Mouse (Mus musculus): ENCODE measurements around the gene Abcc3.

DNA sequence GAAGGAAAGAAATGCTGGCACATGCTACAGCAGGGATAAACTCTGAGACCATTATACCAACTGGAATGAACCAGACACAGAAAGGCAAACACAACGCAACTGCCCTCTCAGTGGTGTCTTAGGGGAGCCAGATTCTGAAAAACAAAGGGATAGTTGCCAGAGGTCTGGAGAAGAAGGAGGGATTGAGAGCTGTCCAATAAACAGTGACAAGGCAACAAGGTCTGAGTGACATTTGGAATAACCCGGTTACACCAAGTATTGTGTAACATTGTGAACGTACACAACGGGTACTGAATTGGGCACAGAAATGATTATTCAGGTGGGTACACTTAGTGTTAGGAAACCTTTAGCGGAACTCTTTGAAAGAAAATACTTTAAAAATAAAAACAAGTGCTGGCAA is 30.7 kb downstream of the Abcc3 start:
- TF ChIP-seq POLR2A (IDR thresholded peaks at IDR 0.05; ENCODE audit: borderline replicate concordance, low read depth, low read length) (no peak), CTCF (IDR thresholded peaks at IDR 0.05; ENCODE audit: low read depth, low read length) (no peak)
